Mouse (Mus musculus) urinary bladder, adult 18-20 months (tissue): ENCODE data around the gene Ms4a15.

Experiments used
- DNase-seq, 2 experiments: peaks; one replicate each; pipeline ENCODE4 v3.0.0; 2022; ENCODE audit warnings: low spot score in 2 of 2, mixed read lengths in 2 of 2

Ms4a15 gene

DNA sequence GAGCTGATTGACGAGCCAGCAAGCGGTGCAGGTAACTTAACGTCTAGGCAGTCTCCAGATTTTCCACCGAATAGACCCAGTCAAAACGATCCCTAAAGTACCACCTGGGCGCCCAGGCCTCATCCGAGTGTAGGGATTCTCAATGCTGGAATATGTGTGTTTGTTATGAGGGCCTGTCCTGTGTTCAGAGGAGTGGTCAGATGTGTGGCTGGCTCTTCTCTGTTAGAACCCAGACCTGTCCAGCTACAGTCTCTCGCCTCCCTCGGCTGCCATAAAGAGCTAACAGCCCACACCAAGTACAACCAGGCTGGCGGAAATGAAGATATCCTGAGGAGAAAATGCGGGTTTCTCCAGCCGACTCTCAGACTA lies 33.1 kb downstream of the Ms4a15 start:
- no peak for DNase-seq

DNA sequence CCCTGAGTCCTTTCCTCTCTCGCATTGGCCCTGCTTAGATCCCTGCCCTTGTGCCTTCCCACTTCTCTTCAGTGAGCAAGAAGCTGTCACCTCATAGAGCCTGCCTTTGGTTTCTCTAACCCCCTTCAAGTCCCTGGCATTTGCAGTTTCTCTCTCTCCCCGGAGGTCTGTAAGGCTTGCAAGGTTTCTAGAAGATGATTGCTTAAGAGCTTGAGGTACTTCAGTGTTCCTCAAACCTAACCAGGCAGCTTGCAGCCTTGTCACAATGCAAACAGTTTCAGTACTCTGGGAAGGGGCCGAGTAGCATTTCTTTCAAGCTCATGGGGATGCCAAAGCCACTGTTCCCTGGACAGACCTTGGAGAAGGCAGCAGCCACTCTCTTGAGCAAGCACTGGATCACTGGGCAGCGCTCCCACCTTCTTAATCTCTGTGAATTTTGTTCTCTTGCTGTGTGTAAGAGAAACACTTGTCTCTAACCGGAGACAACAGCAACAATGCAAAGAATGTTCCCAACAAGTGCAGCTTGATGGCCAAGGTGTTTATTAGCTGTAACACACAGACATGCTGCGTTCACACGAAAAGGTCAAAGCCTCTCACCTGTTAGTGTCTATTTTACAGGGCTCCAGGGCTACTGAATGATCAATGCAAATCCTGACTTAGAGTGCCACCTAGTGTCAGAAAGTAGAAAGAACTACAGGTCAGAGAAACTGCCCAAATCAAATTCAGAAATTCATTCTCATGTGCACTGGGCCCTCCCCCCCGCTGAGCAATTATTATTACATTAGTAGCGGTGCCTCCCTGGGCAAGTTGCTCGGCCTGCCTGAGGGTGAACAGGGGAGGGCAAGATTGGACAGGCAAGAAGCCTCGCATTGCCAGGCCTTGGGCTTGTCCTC lies 33.7 kb downstream of the Ms4a15 start:
- peak; percentile 28 to 53 for DNase-seq

DNA sequence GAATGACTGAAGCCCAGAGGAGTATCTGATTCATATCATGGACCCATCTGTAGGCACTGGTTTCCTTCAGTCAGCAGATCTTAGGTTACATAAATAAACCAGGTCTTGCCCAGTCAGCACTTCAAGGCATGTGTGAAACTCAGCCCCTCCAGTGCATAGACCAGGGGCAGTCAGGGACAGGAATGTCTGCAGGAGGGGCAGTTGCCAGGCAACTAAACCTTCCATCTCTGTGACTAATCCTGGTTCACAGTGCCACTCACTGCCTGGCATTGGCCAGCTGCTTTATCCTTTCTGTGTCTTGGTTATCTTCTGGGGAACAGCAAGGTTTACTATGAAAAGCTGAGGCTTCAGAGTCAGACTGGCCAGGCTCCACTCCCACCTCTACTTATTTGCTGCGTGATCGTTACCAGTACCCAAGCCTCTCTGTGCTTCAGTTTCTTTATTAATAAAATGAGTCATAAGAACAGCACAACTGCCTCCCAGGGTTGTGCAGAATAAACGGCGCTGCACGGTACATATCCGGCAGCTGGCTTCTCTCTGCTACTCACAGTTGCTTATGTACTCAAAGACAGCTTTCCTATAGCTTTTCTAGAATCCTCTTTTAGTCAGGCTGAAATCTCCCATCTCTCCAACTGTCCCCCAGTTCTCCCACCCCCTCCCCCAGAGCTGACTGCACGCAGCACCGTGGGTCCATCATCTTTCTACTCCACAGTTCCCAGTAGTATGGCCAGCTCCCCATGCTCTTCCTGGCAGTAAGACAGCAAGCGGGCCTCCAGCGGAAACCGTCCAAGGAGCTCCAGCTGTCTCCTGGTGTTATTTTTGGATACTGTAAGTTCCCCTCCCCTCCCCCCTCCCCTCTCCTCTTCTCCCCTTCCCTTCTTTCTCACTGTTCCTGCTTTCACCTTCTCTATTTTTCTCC lies 40.8 kb downstream of the Ms4a15 start:
- DNase-seq = no peak

DNA sequence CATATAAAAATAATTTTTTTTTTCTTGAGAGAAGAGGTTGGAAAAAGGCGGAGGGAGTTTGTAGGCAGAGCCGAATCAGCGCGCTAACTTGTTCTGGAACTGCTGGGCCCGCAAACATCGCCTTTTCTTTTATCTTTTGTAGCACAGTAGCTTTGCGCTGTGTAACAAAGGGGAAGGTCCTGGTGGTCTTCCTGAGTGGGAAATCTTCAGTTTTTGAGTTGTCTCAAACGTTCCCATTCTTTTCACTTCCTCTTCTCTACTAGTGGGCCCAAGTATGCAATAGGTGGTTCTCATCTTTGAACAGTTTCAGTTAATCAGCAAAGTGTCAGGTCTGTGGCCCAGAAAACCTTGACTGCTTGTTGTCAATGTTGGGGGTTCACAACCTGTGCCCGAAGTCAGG lies 43.5 kb downstream of the Ms4a15 start:
- no peak for DNase-seq

DNA sequence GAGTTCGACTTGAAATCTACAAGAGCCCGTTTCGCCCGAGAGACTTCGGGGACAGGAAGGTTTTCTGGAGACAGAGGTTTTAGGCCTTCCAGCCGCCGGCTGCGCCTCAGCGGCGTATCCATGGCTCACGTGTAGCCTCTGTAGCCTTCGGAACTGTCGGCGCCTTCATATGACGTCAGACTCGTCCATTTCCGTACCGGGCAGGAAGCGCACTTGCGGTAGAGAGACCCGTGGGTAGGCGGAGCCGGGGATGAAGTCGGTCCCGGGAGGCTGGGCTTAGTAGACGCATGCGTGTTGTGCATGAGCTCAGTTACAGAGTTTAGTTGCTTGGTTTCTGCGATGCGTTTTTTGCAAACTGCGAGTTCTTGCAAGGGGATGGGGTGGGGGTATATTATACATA lies 43.9 kb downstream of the Ms4a15 start, which contains the start of gene Ccdc86:
Ccdc86 (minus strand) TSS at position 155 of the 400 bp plus-strand sequence.
- peak; percentile 87 to 92 for DNase-seq

DNA sequence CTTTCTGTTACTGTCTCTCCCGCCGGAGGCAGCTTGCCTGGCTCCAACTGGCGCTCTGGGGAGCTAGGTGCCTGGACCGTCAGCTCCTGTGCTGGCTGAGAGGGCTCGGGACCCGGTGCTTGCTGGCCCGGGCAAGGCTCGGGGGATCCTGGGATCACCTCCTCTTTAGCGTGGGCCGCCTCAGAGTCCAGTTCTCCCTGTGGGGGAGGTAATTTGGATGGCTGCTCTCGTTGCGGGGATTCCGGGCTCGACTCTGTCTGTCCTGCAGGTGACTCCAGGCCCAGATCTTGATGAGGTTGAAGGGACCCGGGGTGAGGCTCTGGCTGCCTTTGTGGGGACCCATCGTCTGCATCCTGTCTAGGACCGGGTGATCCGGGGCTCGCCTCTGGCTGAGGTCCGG lies 44.6 kb downstream of the Ms4a15 start:
- DNase-seq = no peak

DNA sequence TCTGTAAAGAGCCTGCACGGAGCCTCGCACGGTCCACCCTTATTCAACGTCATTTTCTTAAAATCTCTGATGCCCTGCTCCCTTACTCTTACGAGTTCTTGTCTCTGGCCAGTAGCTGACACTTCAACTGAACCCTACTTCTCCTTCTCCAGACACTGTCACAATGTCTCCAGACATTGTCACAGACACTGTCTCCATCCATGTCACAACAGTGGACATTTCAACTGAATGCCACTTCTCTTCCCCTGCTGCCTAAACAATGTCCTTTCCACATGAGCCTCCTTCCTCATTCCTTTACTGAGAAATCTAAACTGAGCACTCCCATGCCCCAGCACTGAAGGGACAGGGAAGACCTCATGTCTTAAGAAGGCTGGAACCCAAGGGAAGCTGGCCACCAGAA lies 45.8 kb downstream of the Ms4a15 start:
- DNase-seq = no peak

DNA sequence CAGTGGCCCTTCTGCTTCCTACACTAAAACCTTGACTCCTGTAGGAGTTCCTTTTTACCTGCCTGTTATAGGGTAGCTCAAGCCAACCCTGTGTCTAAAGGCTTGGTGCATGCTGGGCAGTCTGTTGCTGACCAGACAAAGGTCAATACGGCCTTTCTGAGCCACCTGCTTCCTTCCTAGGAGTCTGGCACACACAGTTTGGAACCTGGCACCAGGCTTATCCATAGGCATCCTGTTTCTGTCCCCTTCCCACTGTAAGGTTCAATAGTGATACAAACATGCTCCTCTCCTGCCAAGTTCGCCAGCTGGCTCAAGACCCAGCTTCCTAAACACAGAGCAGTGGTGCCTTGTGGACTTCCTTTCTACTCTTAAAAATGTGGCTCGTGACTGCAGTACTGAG lies 46.5 kb downstream of the Ms4a15 start:
- DNase-seq = no peak

DNA sequence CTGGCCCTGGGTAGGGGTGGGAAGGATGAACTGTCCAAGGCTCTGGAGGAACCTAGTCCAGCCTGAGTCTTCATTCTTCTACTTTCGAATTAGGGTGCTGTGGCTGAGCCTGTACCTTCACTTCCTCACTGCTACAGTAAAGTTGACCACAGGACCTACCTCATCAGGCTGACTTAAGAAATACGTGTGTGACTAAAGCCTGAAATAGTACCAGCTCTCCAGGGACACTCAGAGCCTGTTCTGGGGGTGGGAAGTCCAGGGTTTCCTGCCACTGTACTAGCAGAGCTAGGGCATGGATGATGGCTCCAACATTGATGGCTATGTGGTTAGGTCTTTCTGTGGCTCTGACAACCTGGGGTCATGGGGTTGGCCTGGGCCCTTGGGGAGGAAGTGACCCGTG lies 49.1 kb downstream of the Ms4a15 start:
- no peak for DNase-seq

DNA sequence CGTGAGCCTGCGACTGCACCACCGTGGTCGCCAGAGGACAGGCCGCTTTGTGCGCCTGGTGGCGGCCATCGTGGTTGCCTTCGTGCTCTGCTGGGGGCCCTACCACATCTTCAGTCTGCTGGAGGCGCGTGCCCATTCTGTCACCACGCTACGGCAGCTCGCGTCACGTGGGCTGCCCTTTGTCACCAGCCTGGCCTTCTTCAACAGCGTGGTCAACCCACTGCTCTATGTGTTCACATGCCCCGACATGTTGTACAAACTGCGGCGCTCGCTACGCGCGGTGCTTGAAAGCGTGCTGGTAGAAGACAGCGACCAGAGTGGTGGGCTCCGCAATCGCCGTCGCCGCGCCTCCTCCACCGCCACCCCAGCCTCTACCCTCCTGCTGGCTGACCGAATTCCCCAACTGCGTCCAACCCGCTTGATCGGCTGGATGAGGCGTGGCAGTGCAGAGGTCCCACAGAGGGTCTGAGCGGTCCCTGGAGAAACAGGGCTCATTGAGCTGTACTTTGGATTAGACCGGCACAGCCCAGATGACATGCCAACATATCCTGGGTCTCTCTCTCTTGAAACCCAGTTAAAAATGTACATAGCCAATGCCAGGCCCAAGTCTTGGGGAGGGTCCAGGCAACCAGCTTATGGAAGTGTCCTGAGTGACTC lies 52.1 kb downstream of the Ms4a15 start:
- DNase-seq = no peak

DNA sequence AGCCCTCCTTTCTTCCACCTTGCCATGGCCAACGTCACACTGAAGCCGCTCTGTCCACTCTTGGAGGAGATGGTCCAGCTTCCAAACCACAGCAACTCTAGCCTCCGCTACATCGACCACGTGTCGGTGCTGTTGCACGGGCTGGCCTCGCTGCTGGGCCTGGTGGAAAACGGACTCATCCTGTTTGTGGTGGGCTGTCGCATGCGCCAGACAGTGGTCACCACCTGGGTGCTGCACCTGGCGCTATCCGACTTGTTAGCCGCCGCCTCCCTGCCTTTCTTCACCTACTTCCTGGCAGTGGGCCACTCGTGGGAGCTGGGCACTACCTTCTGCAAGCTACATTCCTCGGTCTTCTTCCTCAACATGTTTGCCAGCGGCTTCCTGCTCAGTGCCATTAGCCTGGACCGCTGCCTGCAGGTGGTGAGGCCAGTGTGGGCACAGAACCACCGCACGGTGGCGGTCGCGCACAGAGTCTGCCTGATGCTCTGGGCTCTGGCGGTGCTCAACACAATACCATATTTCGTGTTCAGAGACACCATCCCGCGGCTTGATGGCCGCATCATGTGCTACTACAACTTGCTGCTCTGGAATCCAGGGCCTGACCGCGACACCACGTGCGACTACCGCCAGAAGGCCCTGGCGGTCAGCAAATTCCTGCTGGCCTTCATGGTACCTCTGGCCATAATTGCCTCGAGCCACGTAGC lies 52.8 kb downstream of the Ms4a15 start:
- DNase-seq = peak; percentile 37 to 40

DNA sequence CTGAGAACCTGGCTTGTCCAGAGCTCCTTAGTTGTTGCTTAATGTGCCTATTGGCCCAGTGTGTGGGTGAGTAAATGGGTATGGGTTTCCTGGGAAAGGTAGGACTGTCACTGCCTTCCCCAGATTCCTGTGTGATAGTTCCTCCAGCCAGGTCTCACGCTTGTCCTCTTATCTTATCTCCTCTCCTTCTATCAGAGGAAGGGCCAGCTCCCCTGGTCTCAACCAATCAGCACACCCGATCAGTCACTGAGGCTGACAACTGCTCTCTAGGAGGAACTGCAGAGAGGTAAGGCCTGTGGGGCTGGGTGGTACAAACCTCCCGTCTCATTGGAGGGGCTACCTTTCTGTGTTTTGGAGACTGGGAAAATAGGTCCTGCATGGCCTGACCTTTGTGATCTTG lies 54.3 kb downstream of the Ms4a15 start:
- DNase-seq = no peak

DNA sequence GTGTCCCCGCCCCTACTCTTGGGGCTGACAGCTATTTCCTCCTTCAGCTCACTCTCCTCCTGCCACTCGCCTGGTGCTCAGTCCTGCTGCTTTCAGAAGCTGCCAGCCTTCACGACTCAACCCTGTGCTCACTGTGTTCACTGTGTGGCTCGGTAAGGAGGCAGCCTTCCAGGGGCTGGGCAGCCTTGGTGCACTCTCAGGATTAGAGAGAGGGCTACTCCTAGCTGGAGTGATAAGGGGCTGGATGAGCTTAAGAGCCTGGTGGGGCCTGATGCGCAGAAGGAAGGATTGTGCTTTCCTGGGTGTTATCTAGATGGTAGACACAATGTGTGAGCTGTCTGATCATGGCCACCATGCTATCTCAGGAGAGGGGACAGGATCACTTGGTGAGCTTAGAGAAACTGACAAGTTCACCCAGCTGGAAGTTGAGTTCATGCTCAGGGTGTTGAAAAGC lies 55.9 kb downstream of the Ms4a15 start, which contains the start of gene Ptgdr2:
Ptgdr2 (plus strand) TSS at position 51 of the 454 bp plus-strand sequence.
- DNase-seq = no peak

DNA sequence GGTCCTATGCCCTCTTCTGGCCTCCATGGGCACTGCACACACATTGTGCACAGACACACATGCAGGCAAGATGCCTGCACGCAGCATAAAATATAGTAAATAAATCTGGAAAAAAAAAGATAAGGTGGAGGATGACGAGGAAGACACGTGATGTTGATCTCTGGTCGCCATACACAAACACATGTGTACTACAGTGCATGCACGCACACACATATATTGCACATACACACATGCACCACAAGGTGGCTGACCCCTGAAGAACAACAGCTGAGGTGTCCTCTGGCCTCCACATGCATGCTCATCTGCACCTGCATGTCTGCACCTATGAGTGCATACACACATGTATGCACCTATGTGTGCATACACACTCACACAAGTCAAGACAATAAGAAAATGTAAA lies 57.0 kb downstream of the Ms4a15 start:
- no peak for DNase-seq

DNA sequence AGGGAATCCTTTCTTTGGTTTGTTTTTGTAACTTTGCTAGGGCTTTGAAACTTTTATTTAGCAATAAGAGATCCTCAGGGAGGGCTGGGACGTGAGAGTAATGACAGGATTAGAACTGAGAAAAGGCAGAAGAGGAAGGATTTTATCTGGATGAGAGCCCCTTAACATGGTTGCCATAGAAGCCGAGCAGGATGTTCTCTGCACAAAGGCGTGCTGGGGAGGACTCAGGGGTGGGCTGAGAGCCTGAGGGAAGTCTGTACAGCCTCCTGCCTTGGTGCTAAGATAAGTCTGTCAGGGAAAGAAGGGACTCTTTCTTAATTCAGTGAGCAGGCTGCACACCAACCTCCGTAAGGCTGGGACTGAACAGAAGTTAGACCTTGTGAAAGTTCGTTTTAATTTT lies 58.0 kb downstream of the Ms4a15 start:
- DNase-seq = no peak

DNA sequence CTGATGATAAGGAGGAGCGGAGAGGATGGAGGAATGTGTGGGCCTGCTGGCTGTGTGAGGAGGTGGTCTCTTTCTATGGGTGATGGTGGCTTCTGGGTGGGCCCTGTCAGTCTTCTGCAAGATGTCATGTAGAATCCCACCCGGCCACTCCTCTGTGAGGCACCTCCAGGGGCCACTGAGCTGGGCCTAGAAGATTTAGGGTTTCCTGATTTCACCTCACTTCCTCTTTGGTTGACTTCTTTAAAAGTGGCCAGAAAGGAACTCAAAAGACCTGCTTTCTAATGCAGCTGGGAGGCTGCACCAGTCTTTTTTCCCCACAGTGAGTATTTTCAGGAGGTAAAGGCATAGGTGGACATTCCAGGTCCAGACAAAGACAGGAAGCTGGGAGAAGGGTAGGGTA lies 62.4 kb downstream of the Ms4a15 start:
- no peak for DNase-seq
